Mouse (Mus musculus) lung, postnatal 10 days (tissue): ENCODE measurements around the gene Gm49333.

Source experiments
- DNase-seq: peaks from one replicate; pipeline ENCODE4 v3.0.0; 2021

The Gm49333 gene

DNA sequence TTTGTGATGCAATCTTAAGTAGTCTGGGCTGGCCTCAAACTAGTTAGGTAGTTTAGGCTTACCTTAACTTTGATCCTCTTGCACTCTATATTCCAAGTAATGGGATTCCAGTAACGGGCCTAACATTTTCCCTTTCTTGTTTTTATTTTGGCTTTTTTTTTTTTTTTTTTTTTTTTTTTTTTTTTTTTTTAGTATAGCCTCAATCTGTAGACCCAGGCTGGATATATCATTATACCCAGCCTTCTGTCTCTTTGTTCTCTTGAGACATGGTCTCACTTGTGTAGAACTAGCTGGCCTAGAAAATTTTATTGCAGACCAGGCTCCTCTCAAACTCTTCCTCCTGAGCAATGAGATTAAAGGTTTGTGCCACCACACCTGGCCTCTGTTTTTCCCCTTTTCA, 80.2 kb downstream of the Gm49333 start:
- DNase-seq: no peak

- no peak for DNase-seq
These were observed 81.0 kb downstream of the Gm49333 start for GRCm38 (mm10) chr16:20692241-20692965.

DNA sequence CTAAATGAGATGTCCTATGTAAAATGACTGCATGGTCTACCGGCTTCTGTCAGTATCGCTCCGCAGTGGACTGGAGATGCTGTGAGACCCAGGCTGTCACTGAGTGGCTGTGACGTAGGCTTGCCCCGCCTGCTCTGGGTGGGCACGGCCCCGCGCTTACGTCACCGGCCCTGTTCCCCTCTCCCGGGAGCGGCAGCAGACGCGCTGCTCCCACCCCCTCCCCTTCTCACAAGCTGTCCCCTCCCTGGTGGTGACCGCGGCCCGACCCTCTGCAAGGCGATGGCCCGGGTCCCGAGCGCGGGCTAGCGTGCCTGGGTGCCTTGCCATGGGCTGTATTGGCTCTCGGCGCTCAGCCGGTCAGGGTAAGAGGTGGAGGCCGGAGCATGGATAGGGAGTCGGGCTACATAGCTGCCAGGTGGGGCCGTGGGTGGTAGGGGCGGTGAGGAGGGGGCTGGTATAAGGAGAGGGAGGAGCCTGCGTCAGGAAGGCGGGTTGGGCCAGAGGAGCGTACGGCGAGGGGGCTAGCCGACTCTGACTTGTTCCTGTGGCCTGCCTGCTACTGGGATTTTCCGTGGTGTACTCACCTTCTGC, 81.8 kb downstream of the Gm49333 start, which contains the start of gene Fam131a:
Fam131a (plus strand) TSS at position 131 of the 591 bp plus-strand sequence.
- peak; percentile 95 for DNase-seq

DNA sequence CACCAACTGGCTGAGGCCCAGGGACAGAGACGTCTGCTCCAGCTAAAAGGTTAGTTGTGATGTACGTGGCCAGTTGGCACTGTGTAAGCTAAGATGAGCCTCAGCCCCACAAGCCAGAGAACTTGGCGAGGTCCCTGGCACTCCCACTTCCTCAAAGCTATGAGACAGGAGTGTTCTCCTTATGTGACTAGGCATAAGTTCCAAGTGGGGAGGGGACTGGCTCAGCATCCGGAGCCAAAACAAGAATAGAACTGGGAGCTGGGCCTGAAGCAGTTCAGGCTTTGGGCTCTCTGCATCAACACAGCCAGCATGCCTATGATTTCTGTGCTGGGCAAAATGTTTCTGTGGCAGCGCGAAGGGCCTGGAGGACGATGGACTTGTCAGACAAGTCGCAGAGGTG, 83.4 kb downstream of the Gm49333 start:
- peak; percentile 70 for DNase-seq
